Mouse (Mus musculus) kidney, adult 2 months (tissue): ENCODE measurements around the gene Wfdc1. TPM values are rescaled to one million over a fixed set of nuclear protein-coding genes. Genes with fewer than 3 reads are reported as not detected.

Experiments used
- DNase-seq: peaks from one replicate; pipeline ENCODE4 v3.0.0; 2021
- H3K27ac ChIP-seq: fragments of 200-500 bp; 2 replicates; pipeline ENCODE4 v1.5.1; 2012; ENCODE audit warnings: low read depth, low read length, control low read depth, inconsistent platforms; ENCODE audit not compliant: insufficient read depth
- H3K27me3 ChIP-seq: fragments of 200-500 bp; replicated peaks from 2 replicates; pipeline ENCODE4 v1.6.1; 2012; ENCODE audit warnings: mild to moderate bottlenecking, moderate library complexity, low read length, inconsistent platforms; ENCODE audit not compliant: control insufficient read depth, insufficient read depth
- H3K36me3 ChIP-seq: fragments of 200-500 bp; 2 replicates; pipeline ENCODE4 v1.6.1; 2012; ENCODE audit warnings: mild to moderate bottlenecking, moderate library complexity, low read length, inconsistent platforms; ENCODE audit not compliant: control insufficient read depth, insufficient read depth
- H3K4me1 ChIP-seq: fragments of 200-500 bp; 2 replicates; pipeline ENCODE4 v1.6.1; 2011; ENCODE audit warnings: low read length; ENCODE audit not compliant: control insufficient read depth, insufficient read depth
- H3K4me3 ChIP-seq: fragments of 200-500 bp; 2 replicates; pipeline ENCODE4 v1.5.1; 2011; ENCODE audit warnings: mild to moderate bottlenecking, low read depth, low read length, control low read depth; ENCODE audit not compliant: insufficient read depth
- CTCF ChIP-seq: fragments of 200-500 bp; conservative IDR thresholded peaks from 2 replicates; pipeline ENCODE4 v1.5.1; 2011; ENCODE audit warnings: low read depth, mild to moderate bottlenecking, control low read depth, low read length, moderate library complexity, mixed read lengths; ENCODE audit not compliant: insufficient read depth, insufficient read length
- POLR2A ChIP-seq: fragments of 200-500 bp; IDR thresholded peaks from one replicate; pipeline ENCODE4 v1.6.1; 2011; ENCODE audit warnings: low read depth, low read length, control low read depth
- WGBS: fragments of 180-500 bp; shearing (Covaris S2); methylation state at CpG from one replicate; pipeline ENCODE4 v1.1.7; 2018; 5-methylcytosine and 5-hydroxymethylcytosine counted together
- polyA plus RNA-seq: library from polyadenylated mRNA; depleted of rRNA; stranded (reverse); fragments of >200 nt; gene quantifications from 2 replicates; pipeline ENCODE4 v1.2.3, GENCODE M21; 2012

Wfdc1 gene
- polyA plus RNA-seq, 1 experiment: 8.4 TPM

- WGBS: 89% methylated on average over 6 of the region's 6 CpGs
- Histone ChIP-seq H3K4me3 (no peak overlapping the region), H3K27me3 (no peaks in the 10 kb centered on the region), H3K27ac (no peak overlapping the region), H3K4me1 (no peaks in the 10 kb centered on the region; the same call in 1 of the 2 replicates), H3K36me3 (no peaks in the 10 kb centered on the region)
- DNase-seq: no peak
- TF ChIP-seq CTCF (no peak), POLR2A (no peak)
Observed at GRCm38 (mm10) chr8:119638261-119638660, 27.9 kb upstream of the Wfdc1 start.

- WGBS: 34% methylated on average over 7 of the region's 7 CpGs
- H3K27me3 ChIP-seq: no peaks in the 10 kb centered on the region
- H3K27ac ChIP-seq: no peak overlapping the region; the same call in 1 of the 2 replicates
- peak; percentile 43 for DNase-seq
- TF ChIP-seq CTCF: no peak
- no peak for TF ChIP-seq POLR2A
- no peaks in the 10 kb centered on the region for H3K36me3 ChIP-seq
- no peak overlapping the region for H3K4me3 ChIP-seq
- H3K4me1 ChIP-seq: no peaks in the 10 kb centered on the region; the same call in 1 of the 2 replicates
Observed at GRCm38 (mm10) chr8:119639798-119640197, 26.4 kb upstream of the Wfdc1 start.

GRCm38 (mm10) chr8:119641058-119641457 is 25.1 kb upstream of the Wfdc1 start:
- Histone ChIP-seq H3K4me1 (no peaks in the 10 kb centered on the region), H3K36me3 (no peaks in the 10 kb centered on the region), H3K27me3 (no peaks in the 10 kb centered on the region), H3K27ac (no peak overlapping the region), H3K4me3 (no peak overlapping the region)
- 66% methylated on average over 5 of the region's 5 CpGs for WGBS
- TF ChIP-seq CTCF (no peak), POLR2A (no peak)
- no peak for DNase-seq

GRCm38 (mm10) chr8:119642960-119643359 is 23.2 kb upstream of the Wfdc1 start:
- Histone ChIP-seq H3K27ac (no peak overlapping the region), H3K4me3 (no peak overlapping the region), H3K27me3 (no peaks in the 10 kb centered on the region), H3K4me1 (no peaks in the 10 kb centered on the region), H3K36me3 (no peaks in the 10 kb centered on the region)
- 92% methylated on average over 1 of the region's 1 CpGs for WGBS
- TF ChIP-seq CTCF (no peak), POLR2A (no peak)
- no peak for DNase-seq

- H3K27ac ChIP-seq: no peak overlapping the region
- no peak for DNase-seq
- no peak overlapping the region for H3K4me3 ChIP-seq
- H3K4me1 ChIP-seq: no peaks in the 10 kb centered on the region
- no peaks in the 10 kb centered on the region for H3K36me3 ChIP-seq
- WGBS: 53% methylated on average over 17 of the region's 17 CpGs
- TF ChIP-seq POLR2A (no peak), CTCF (no peak)
- no peaks in the 10 kb centered on the region for H3K27me3 ChIP-seq
Observed at GRCm38 (mm10) chr8:119644429-119644960, 21.7 kb upstream of the Wfdc1 start.

GRCm38 (mm10) chr8:119644981-119645597 is 21.1 kb upstream of the Wfdc1 start:
- Histone ChIP-seq H3K36me3 (no peaks in the 10 kb centered on the region), H3K27me3 (no peaks in the 10 kb centered on the region), H3K4me1 (no peaks in the 10 kb centered on the region), H3K4me3 (no peak overlapping the region), H3K27ac (no peak overlapping the region)
- TF ChIP-seq POLR2A: no peak
- DNase-seq: no peak
- WGBS: 56% methylated on average over 18 of the region's 18 CpGs

GRCm38 (mm10) chr8:119646197-119646596 is 20.0 kb upstream of the Wfdc1 start:
- Histone ChIP-seq H3K27me3 (no peaks in the 10 kb centered on the region), H3K4me3 (no peak overlapping the region), H3K27ac (no peak overlapping the region), H3K4me1 (no peaks in the 10 kb centered on the region), H3K36me3 (no peaks in the 10 kb centered on the region)
- TF ChIP-seq POLR2A (no peak), CTCF (0 out of 2 replicates have a peak, but pooled peaks have one; percentile 21)
- no peak for DNase-seq
- 82% methylated on average over 3 of the region's 3 CpGs for WGBS
